Mouse (Mus musculus) telencephalon, adult 2 months (tissue): ENCODE data around the gene Fmn2.

Experiments used
- DNase-seq: peaks from one replicate; pipeline ENCODE4 v3.0.0-alpha.2; 2011; ENCODE audit warnings: low read depth, low spot score

Fmn2 gene

GRCm38 (mm10) chr1:174781037-174781436 lies 279.4 kb downstream of the Fmn2 start:
- DNase-seq: peak; percentile 22

- no peak for DNase-seq
These were observed 287.0 kb downstream of the Fmn2 start for GRCm38 (mm10) chr1:174788617-174789016.

- peak; percentile 53 for DNase-seq
These were observed 310.2 kb downstream of the Fmn2 start for GRCm38 (mm10) chr1:174811846-174812245.

GRCm38 (mm10) chr1:174826562-174826961 lies 324.9 kb downstream of the Fmn2 start:
- no peak for DNase-seq

GRCm38 (mm10) chr1:174836861-174837260 lies 335.2 kb downstream of the Fmn2 start:
- no peak for DNase-seq

GRCm38 (mm10) chr1:174844786-174845185 lies 343.2 kb downstream of the Fmn2 start:
- DNase-seq: no peak

- DNase-seq: no peak
These were observed 354.6 kb downstream of the Fmn2 start for GRCm38 (mm10) chr1:174856188-174856587.

- no peak for DNase-seq
These were observed 358.9 kb downstream of the Fmn2 start for GRCm38 (mm10) chr1:174860407-174861118.
